Mouse (Mus musculus) bone marrow macrophage, adult 2 months (primary cell): Measurements from ENCODE around the gene Adarb2.

Source experiments
- CTCF ChIP-seq: IDR thresholded peaks from 2 replicates; pipeline ENCODE4 v1.5.1; 2012; ENCODE audit warnings: low read depth, mild to moderate bottlenecking, low read length, moderate library complexity
- POLR2A ChIP-seq: IDR thresholded peaks from 2 replicates; pipeline ENCODE4 v1.6.1; 2012; ENCODE audit warnings: mild to moderate bottlenecking, low read depth, low read length, borderline replicate concordance

- TF ChIP-seq CTCF (no peak), POLR2A (no peak)
Measured at GRCm38 (mm10) chr13:8644805-8645679, 442.4 kb downstream of the Adarb2 start.
